Mouse (Mus musculus): ENCODE data around the gene Ncoa7. TPM values are rescaled to one million over a fixed set of nuclear protein-coding genes. Genes with fewer than 3 reads are reported as not detected.

Gene Ncoa7
- polyA plus RNA-seq, 1 experiment = 11.7 TPM

GRCm38 (mm10) chr10:30745238-30745974 is 57.7 kb downstream of the Ncoa7 start:
- Histone ChIP-seq H3K36me3 (ENCODE audit: control insufficient read depth, insufficient read depth, low read length, poor library complexity, severe bottlenecking) (no peaks in the 10 kb centered on the region), H3K27ac (ENCODE audit: insufficient read depth, low read length) (peak overlapping the region; percentile 59; the same call in 1 of the 2 replicates), H3K4me1 (ENCODE audit: control insufficient read depth, insufficient read depth, low read length) (peaks cover 4% of the 10 kb centered on the region), H3K9ac (ENCODE audit: low read depth, poor library complexity, severe bottlenecking) (no peak overlapping the region), H3K9me3 (replicated peaks; ENCODE audit: control insufficient read depth, insufficient read depth, low read length, poor library complexity, severe bottlenecking) (no peaks in the 10 kb centered on the region), H3K4me3 (ENCODE audit: low read depth, low read length) (no peak overlapping the region), H3K27me3 (ENCODE audit: control insufficient read depth, insufficient read depth, low read length, poor library complexity, severe bottlenecking) (no peaks in the 10 kb centered on the region)
- TF ChIP-seq EP300 (IDR thresholded peaks at IDR 0.05; ENCODE audit: insufficient read depth, low read depth, low read length) = no peak
- TF ChIP-seq CTCF (IDR thresholded peaks at IDR 0.05; ENCODE audit: low read depth, low read length) = no peak

GRCm38 (mm10) chr10:30743275-30743674 is 59.9 kb downstream of the Ncoa7 start:
- TF ChIP-seq EP300 (IDR thresholded peaks at IDR 0.05; ENCODE audit: insufficient read depth, low read depth, low read length) = no peak
- no peak for TF ChIP-seq CTCF (IDR thresholded peaks at IDR 0.05; ENCODE audit: low read depth, low read length)
- no peak for TF ChIP-seq POLR2A (IDR thresholded peaks at IDR 0.05; ENCODE audit: insufficient read depth, low read length)
- Histone ChIP-seq H3K36me3 (ENCODE audit: control insufficient read depth, insufficient read depth, low read length, poor library complexity, severe bottlenecking) (no peaks in the 10 kb centered on the region), H3K27ac (ENCODE audit: insufficient read depth, low read length) (no peak overlapping the region), H3K27me3 (ENCODE audit: control insufficient read depth, insufficient read depth, low read length, poor library complexity, severe bottlenecking) (no peaks in the 10 kb centered on the region), H3K9me3 (replicated peaks; ENCODE audit: control insufficient read depth, insufficient read depth, low read length, poor library complexity, severe bottlenecking) (no peaks in the 10 kb centered on the region), H3K4me1 (ENCODE audit: control insufficient read depth, insufficient read depth, low read length) (peaks cover 4% of the 10 kb centered on the region), H3K9ac (ENCODE audit: low read depth, poor library complexity, severe bottlenecking) (no peak overlapping the region), H3K4me3 (ENCODE audit: low read depth, low read length) (no peak overlapping the region)

GRCm38 (mm10) chr10:30738403-30738802 is 64.7 kb downstream of the Ncoa7 start:
- no peaks in the 10 kb centered on the region for H3K27me3 ChIP-seq (ENCODE audit: control insufficient read depth, insufficient read depth, low read length, poor library complexity, severe bottlenecking)
- TF ChIP-seq EP300 (IDR thresholded peaks at IDR 0.05; ENCODE audit: insufficient read depth, low read depth, low read length) (no peak), POLR2A (IDR thresholded peaks at IDR 0.05; ENCODE audit: insufficient read depth, low read length) (no peak), CTCF (IDR thresholded peaks at IDR 0.05; ENCODE audit: low read depth, low read length) (no peak)
- peak overlapping the region; percentile 44; the same call in 1 of the 2 replicates for H3K27ac ChIP-seq (ENCODE audit: insufficient read depth, low read length)
- no peak overlapping the region for H3K9ac ChIP-seq (ENCODE audit: low read depth, poor library complexity, severe bottlenecking)
- H3K4me3 ChIP-seq (ENCODE audit: low read depth, low read length) = no peak overlapping the region
- no peaks in the 10 kb centered on the region for H3K36me3 ChIP-seq (ENCODE audit: control insufficient read depth, insufficient read depth, low read length, poor library complexity, severe bottlenecking)
- H3K9me3 ChIP-seq (replicated peaks; ENCODE audit: control insufficient read depth, insufficient read depth, low read length, poor library complexity, severe bottlenecking) = no peaks in the 10 kb centered on the region
- peaks cover 3% of the 10 kb centered on the region for H3K4me1 ChIP-seq (ENCODE audit: control insufficient read depth, insufficient read depth, low read length)

- peak overlapping the region; percentile 98 for H3K27ac ChIP-seq (ENCODE audit: insufficient read depth, low read length)
- H3K36me3 ChIP-seq (ENCODE audit: control insufficient read depth, insufficient read depth, low read length, poor library complexity, severe bottlenecking) = no peaks in the 10 kb centered on the region
- no peaks in the 10 kb centered on the region for H3K27me3 ChIP-seq (ENCODE audit: control insufficient read depth, insufficient read depth, low read length, poor library complexity, severe bottlenecking)
- H3K4me1 ChIP-seq (ENCODE audit: control insufficient read depth, insufficient read depth, low read length) = no peaks in the 10 kb centered on the region
- no peak overlapping the region for H3K4me3 ChIP-seq (ENCODE audit: low read depth, low read length)
- TF ChIP-seq EP300 (IDR thresholded peaks at IDR 0.05; ENCODE audit: insufficient read depth, low read depth, low read length) = peak; percentile 92
- TF ChIP-seq CTCF (IDR thresholded peaks at IDR 0.05; ENCODE audit: low read depth, low read length) = no peak
- no peak overlapping the region for H3K9ac ChIP-seq (ENCODE audit: low read depth, poor library complexity, severe bottlenecking)
- no peaks in the 10 kb centered on the region for H3K9me3 ChIP-seq (replicated peaks; ENCODE audit: control insufficient read depth, insufficient read depth, low read length, poor library complexity, severe bottlenecking)
Observed at GRCm38 (mm10) chr10:30737323-30737722, 65.8 kb downstream of the Ncoa7 start.

- H3K36me3 ChIP-seq (ENCODE audit: control insufficient read depth, insufficient read depth, low read length, poor library complexity, severe bottlenecking) = no peaks in the 10 kb centered on the region
- no peak overlapping the region for H3K9ac ChIP-seq (ENCODE audit: low read depth, poor library complexity, severe bottlenecking)
- H3K4me1 ChIP-seq (ENCODE audit: control insufficient read depth, insufficient read depth, low read length) = peaks cover 7% of the 10 kb centered on the region
- no peaks in the 10 kb centered on the region for H3K9me3 ChIP-seq (replicated peaks; ENCODE audit: control insufficient read depth, insufficient read depth, low read length, poor library complexity, severe bottlenecking)
- TF ChIP-seq EP300 (IDR thresholded peaks at IDR 0.05; ENCODE audit: insufficient read depth, low read depth, low read length) (no peak), POLR2A (IDR thresholded peaks at IDR 0.05; ENCODE audit: insufficient read depth, low read length) (no peak), CTCF (IDR thresholded peaks at IDR 0.05; ENCODE audit: low read depth, low read length) (no peak)
- peak overlapping the region; percentile 99 for H3K27ac ChIP-seq (ENCODE audit: insufficient read depth, low read length)
- no peaks in the 10 kb centered on the region for H3K27me3 ChIP-seq (ENCODE audit: control insufficient read depth, insufficient read depth, low read length, poor library complexity, severe bottlenecking)
- H3K4me3 ChIP-seq (ENCODE audit: low read depth, low read length) = no peak overlapping the region
Observed at GRCm38 (mm10) chr10:30733148-30733785, 69.9 kb downstream of the Ncoa7 start.

- TF ChIP-seq EP300 (IDR thresholded peaks at IDR 0.05; ENCODE audit: insufficient read depth, low read depth, low read length) = peak; percentile 79
- TF ChIP-seq CTCF (IDR thresholded peaks at IDR 0.05; ENCODE audit: low read depth, low read length) = no peak
- H3K27me3 ChIP-seq (ENCODE audit: control insufficient read depth, insufficient read depth, low read length, poor library complexity, severe bottlenecking) = no peaks in the 10 kb centered on the region
- H3K9me3 ChIP-seq (replicated peaks; ENCODE audit: control insufficient read depth, insufficient read depth, low read length, poor library complexity, severe bottlenecking) = no peaks in the 10 kb centered on the region
- H3K36me3 ChIP-seq (ENCODE audit: control insufficient read depth, insufficient read depth, low read length, poor library complexity, severe bottlenecking) = no peaks in the 10 kb centered on the region
- peaks cover 10% of the 10 kb centered on the region for H3K4me1 ChIP-seq (ENCODE audit: control insufficient read depth, insufficient read depth, low read length)
- no peak overlapping the region for H3K9ac ChIP-seq (ENCODE audit: low read depth, poor library complexity, severe bottlenecking)
- H3K4me3 ChIP-seq (ENCODE audit: low read depth, low read length) = no peak overlapping the region
- peak overlapping the region; percentile 99 for H3K27ac ChIP-seq (ENCODE audit: insufficient read depth, low read length)
Observed at GRCm38 (mm10) chr10:30731321-30731914, 71.7 kb downstream of the Ncoa7 start.
